Mouse (Mus musculus) liver, postnatal 0 days (tissue): Measurements from ENCODE around the gene Cybc1. TPM values are rescaled to one million over a fixed set of nuclear protein-coding genes. Genes with fewer than 3 reads are reported as not detected.

Source experiments
- ATAC-seq: fragments of 200-750 bp; cut with Nextera tagmentation; 2 replicates; pipeline ENCODE4 v1.8.0; 2017; ENCODE audit warnings: mild to moderate bottlenecking, moderate library complexity
- DNase-seq: peaks from one replicate; pipeline ENCODE4 v3.0.0-alpha.2; 2016
- H3K27ac ChIP-seq: fragments of 300-500 bp; sonication (generic); 2 replicates; pipeline ENCODE4 v1.5.1; 2014; ENCODE audit warnings: antibody characterized with exemption, moderate library complexity, mild to moderate bottlenecking, low read depth
- H3K27me3 ChIP-seq: fragments of 300-500 bp; sonication (generic); 2 replicates; pipeline ENCODE4 v1.6.1; 2014; ENCODE audit warnings: low read length, control low read depth, mixed read lengths; ENCODE audit not compliant: insufficient read depth
- H3K36me3 ChIP-seq: fragments of 300-500 bp; sonication (generic); replicated peaks from 2 replicates; pipeline ENCODE4 v1.6.1; 2014; ENCODE audit warnings: mild to moderate bottlenecking, control low read depth, low read length, moderate library complexity, mixed read lengths; ENCODE audit not compliant: insufficient read depth
- H3K4me1 ChIP-seq: fragments of 300-500 bp; sonication (generic); 2 replicates; pipeline ENCODE4 v1.6.1; 2014; ENCODE audit warnings: antibody characterized with exemption, mild to moderate bottlenecking, control low read depth; ENCODE audit not compliant: insufficient read depth
- H3K4me2 ChIP-seq: fragments of 300-500 bp; sonication (generic); 2 replicates; pipeline ENCODE4 v1.6.1; 2014; ENCODE audit warnings: low read depth, mild to moderate bottlenecking, low read length, moderate library complexity, mixed read lengths
- H3K4me3 ChIP-seq: fragments of 300-500 bp; sonication (generic); 2 replicates; pipeline ENCODE4 v1.5.1; 2014; ENCODE audit warnings: low read depth, low read length
- H3K9ac ChIP-seq: fragments of 300-500 bp; sonication (generic); replicated peaks from 2 replicates; pipeline ENCODE4 v1.6.1; 2014; ENCODE audit warnings: mild to moderate bottlenecking, moderate library complexity
- H3K9me3 ChIP-seq: fragments of 300-500 bp; sonication (generic); 2 replicates; pipeline ENCODE4 v1.6.1; 2016; ENCODE audit warnings: mild to moderate bottlenecking, control low read depth, low read length, mixed read lengths
- CTCF ChIP-seq: sonication (generic); IDR thresholded peaks from 2 replicates; pipeline ENCODE4 v1.5.1; 2016; ENCODE audit warnings: antibody characterized with exemption, low read depth
- EP300 ChIP-seq: IDR thresholded peaks from 2 replicates; pipeline ENCODE4 v1.6.1; 2016; ENCODE audit warnings: antibody characterized with exemption, low read depth, mild to moderate bottlenecking
- WGBS: fragments of 180-500 bp; shearing (Covaris S2); extraction: QIAGEN DNeasy Blood & Tissue Kit; methylation state at CpG from one replicate; pipeline ENCODE4 v1.1.7; 2014; ENCODE audit not compliant: insufficient replicate concordance; 5-methylcytosine and 5-hydroxymethylcytosine counted together
- polyA plus RNA-seq: library from polyadenylated mRNA; unstranded; fragments of >200 nt; fragmentation: Nextera tagmentation; extraction: Ambion mirVana; gene quantifications from 2 replicates; pipeline ENCODE4 v1.2.1, GENCODE M21; 2015

Gene Cybc1
- polyA plus RNA-seq, 1 experiment from 2014 or later: 15.0 TPM

DNA sequence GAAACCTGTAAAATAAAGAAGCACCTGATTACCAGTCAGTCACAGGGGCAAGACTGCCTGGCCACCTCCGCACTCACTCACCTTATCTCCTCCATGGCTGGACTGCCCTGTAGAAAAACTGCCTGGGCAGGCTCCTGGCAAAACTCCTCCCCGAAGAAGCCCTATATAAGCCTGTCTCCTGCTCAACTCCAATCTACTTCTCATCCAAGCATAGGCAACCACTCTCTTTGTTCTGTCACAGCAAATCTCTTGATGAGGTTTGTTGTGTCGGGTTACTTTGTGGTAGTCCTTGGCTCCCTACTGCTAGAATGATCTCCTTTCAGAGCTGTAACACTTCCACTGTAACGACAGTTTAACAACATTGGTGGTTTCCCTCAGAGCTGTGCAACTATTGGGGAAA lies 3.6 kb upstream of the Cybc1 start:
- no peak for ATAC-seq
- no peak for DNase-seq
- no peaks in the 10 kb centered on the region for H3K27me3 ChIP-seq
- no peak overlapping the region for H3K27ac ChIP-seq
- no peaks in the 10 kb centered on the region for H3K36me3 ChIP-seq
- 39% methylated on average over 4 of the region's 4 CpGs for WGBS
- H3K4me1 ChIP-seq: peaks cover 57% of the 10 kb centered on the region
- no peak for TF ChIP-seq CTCF
- TF ChIP-seq EP300: no peak
- no peak overlapping the region for H3K4me3 ChIP-seq
- H3K9me3 ChIP-seq: no peaks in the 10 kb centered on the region
- no peak overlapping the region for H3K4me2 ChIP-seq
- H3K9ac ChIP-seq: 0 out of 2 replicates have a peak overlapping the region, but pooled peaks have one; percentile 12

DNA sequence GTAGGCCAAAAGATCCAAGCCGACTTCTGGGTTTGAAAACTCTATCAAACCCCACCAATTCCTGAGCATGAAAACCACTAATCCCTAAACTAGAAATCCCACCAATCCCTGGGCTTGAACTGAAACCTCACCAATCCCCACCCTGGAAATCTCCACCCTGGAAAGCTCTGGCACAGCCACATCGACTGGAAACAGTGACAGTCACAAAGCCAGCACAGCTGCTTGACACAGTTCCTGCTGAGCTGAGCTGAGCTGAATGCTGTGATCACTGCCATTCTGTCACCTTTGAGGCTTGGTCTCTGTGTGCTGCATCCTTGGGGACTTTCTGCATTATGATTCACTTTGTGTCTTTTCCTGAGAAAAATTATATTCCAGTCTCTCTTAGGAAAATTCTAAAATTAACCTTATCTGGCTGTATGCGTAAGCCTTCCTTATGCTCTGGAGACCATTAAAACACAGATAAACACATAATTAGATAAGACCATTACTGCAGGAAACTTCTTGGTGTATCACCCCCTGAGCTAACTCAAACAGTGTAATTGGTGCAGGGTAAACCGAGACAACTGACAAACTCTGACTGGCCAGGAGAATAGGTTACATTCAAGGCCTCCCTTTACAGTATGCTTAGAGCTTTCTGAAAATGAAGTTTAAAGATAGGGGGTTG lies 2.6 kb upstream of the Cybc1 start:
- Histone ChIP-seq H3K27me3 (no peaks in the 10 kb centered on the region), H3K4me3 (no peak overlapping the region), H3K9ac (0 out of 2 replicates have a peak overlapping the region, but pooled peaks have one; percentile 22), H3K4me2 (no peak overlapping the region; the same call in 1 of the 2 replicates), H3K9me3 (no peaks in the 10 kb centered on the region), H3K27ac (0 out of 2 replicates have a peak overlapping the region, but pooled peaks have one; percentile 1), H3K4me1 (peaks cover 62% of the 10 kb centered on the region), H3K36me3 (peaks cover 5% of the 10 kb centered on the region)
- 47% methylated on average over 4 of the region's 4 CpGs for WGBS
- no peak for TF ChIP-seq CTCF
- TF ChIP-seq EP300: 0 out of 2 replicates have a peak, but pooled peaks have one; percentile 19
- no peak for ATAC-seq
- DNase-seq: no peak

DNA sequence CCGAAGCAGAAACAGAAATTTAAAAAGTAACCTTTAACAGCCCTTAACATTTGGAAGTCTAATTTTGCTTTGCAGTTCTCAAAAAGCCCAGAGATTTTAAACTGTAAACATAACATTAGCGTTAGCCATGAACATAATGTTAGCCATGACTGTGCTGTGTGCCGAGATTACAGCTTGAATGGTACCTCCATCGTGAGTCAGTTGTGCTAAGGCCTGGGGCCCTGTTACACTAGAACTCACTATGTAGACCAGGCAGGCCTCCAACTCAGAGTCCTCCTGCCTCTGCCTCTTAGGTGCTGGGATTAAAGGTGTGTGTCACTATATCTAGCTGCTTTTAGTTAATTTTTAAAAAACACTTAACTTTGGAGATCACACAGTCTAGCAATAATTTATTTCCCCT lies 2.1 kb upstream of the Cybc1 start:
- WGBS: 71% methylated on average over 4 of the region's 4 CpGs
- Histone ChIP-seq H3K4me1 (peaks cover 60% of the 10 kb centered on the region), H3K27me3 (no peaks in the 10 kb centered on the region), H3K4me2 (no peak overlapping the region), H3K36me3 (peaks cover 11% of the 10 kb centered on the region), H3K9me3 (no peaks in the 10 kb centered on the region), H3K27ac (0 out of 2 replicates have a peak overlapping the region, but pooled peaks have one; percentile 31), H3K9ac (no peak overlapping the region), H3K4me3 (no peak overlapping the region)
- no peak for TF ChIP-seq EP300
- no peak for TF ChIP-seq CTCF
- DNase-seq (no peak), ATAC-seq (no peak)

DNA sequence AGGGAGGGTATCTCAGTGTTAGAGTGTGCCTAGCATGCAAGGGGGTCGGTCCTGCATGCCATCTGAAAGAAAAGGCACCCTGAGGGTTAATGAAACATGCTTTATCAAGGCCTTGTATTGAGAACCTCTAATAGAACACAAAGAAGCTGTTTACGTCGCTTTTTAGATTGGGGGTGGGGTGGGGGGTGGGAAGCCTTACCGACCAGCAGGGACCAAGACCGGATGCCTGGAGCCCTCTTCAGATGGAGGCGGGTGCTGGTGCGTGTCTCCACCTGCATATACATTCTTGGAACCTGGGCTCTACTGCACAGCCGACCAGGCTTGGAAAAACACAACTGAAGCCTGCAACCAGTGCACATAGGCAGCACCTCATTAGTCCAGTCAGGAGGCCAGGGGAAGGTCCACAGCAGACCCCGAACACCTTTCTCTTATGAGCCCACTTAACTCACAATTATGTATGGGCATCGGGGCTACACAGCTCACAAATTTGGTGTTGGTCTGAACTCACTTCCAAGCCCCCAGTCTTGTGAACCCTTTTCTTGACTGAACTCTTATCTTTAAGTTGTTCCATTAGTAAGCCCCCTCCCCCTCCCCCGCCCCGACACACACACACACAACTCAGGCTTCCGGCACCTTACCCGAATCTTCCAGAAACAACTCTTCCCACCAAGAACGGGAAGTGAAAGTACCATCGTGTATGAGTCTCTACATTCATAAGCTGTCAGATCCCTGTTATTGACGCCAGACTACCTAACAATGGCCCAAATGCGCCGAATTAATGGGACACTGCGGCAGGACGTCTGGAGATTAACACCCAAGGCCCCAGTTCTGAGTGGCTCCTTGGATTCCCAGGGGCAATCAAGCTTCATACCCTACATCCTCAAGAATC lies 749 bp downstream of the Cybc1 start:
- DNase-seq (peak; percentile 26), ATAC-seq (peak; percentile 51)
- Histone ChIP-seq H3K4me2 (peak overlapping the region; percentile 80), H3K27ac (peak overlapping the region; percentile 93), H3K9me3 (no peaks in the 10 kb centered on the region), H3K4me3 (peak overlapping the region; percentile 85), H3K36me3 (peaks cover 39% of the 10 kb centered on the region), H3K9ac (peak overlapping the region; percentile 76), H3K4me1 (peaks cover 34% of the 10 kb centered on the region), H3K27me3 (no peaks in the 10 kb centered on the region)
- TF ChIP-seq EP300 (no peak), CTCF (no peak)
- 10% methylated on average over 21 of the region's 21 CpGs for WGBS

DNA sequence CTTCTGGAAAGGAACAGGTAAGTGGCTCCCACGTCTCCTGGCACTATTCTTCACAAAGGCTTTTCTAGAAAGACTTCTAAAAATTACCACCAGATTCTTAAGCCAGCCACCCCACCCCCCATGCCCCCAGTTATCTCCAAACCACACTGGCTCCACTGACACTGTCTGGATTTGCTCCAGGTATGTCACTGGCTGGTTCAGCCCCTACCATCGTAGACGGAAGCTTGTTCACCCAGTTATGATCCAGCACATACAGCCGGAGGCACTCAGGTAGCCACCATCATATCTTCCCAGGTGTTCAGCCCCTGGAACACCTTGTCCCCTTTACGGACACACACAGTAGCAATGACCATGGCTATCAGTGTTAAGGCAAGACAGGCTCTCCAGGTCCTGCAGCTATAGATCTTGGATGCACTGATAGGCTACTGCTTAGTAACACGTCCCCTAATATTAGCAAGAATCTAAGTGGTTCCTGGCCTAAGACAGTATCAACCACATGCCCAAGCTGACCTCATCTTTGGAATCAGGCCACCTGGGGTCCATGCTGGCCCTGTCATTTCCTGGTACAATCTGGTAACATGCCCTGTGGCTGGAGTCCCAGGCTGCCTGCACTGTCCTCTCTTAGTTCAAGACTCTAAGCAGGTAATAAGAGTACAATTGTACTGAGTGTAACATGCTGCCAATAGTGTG lies 7.7 kb downstream of the Cybc1 start:
- Histone ChIP-seq H3K9ac (no peak overlapping the region), H3K27me3 (no peaks in the 10 kb centered on the region), H3K9me3 (no peaks in the 10 kb centered on the region), H3K4me1 (no peaks in the 10 kb centered on the region), H3K4me3 (no peak overlapping the region), H3K36me3 (peaks cover 73% of the 10 kb centered on the region), H3K4me2 (no peak overlapping the region), H3K27ac (no peak overlapping the region)
- ATAC-seq: no peak
- DNase-seq: no peak
- 72% methylated on average over 6 of the region's 6 CpGs for WGBS
- TF ChIP-seq EP300 (no peak), CTCF (no peak)

DNA sequence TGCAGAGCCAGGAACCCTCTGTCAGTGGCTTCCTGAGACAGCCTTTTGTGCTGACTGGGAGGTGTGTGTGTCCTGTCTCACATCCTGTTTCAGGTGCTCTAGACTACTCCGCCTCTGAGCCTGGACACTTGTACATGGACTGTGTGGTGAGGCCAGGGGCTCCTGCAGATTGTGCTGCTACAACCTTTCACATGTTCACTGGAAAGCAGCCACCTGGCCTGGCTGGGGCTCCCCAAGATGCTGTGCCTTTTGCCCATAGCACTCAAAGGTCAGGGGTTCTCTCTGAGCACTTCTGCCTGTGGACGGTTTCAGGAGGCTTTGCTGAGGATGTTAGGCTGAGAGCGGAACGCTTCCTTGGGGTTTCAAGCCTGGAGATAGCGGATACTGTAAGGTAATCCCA lies 8.4 kb downstream of the Cybc1 start:
- whole genome bisulfite sequencing: 88% methylated on average over 5 of the region's 5 CpGs
- H3K4me2 ChIP-seq: no peak overlapping the region
- no peak overlapping the region for H3K27ac ChIP-seq
- DNase-seq: no peak
- H3K27me3 ChIP-seq: no peaks in the 10 kb centered on the region
- H3K36me3 ChIP-seq: peaks cover 66% of the 10 kb centered on the region
- H3K4me3 ChIP-seq: no peak overlapping the region
- no peaks in the 10 kb centered on the region for H3K4me1 ChIP-seq
- no peak overlapping the region for H3K9ac ChIP-seq
- no peak for ATAC-seq
- no peaks in the 10 kb centered on the region for H3K9me3 ChIP-seq
- no peak for TF ChIP-seq CTCF
- no peak for TF ChIP-seq EP300
